Mouse (Mus musculus) intestine, embryonic 16.5 days (tissue): Measurements from ENCODE around the gene Slc41a2. TPM values are rescaled to one million over a fixed set of nuclear protein-coding genes. Genes with fewer than 3 reads are reported as not detected.

Experiments
- ATAC-seq: fragments of 200-750 bp; cut with Nextera tagmentation; 2 replicates; pipeline ENCODE4 v1.8.0; 2017; ENCODE audit warnings: moderate TSS enrichment, moderate library complexity
- H3K27ac ChIP-seq: fragments of 300-500 bp; sonication (generic); 2 replicates; pipeline ENCODE4 v1.5.1; 2014; ENCODE audit warnings: mild to moderate bottlenecking, low read length
- H3K27me3 ChIP-seq: fragments of 300-500 bp; sonication (generic); replicated peaks from 2 replicates; pipeline ENCODE4 v1.6.1; 2014; ENCODE audit warnings: low read length, control low read depth, mixed read lengths; ENCODE audit not compliant: control insufficient read depth, insufficient read depth
- H3K36me3 ChIP-seq: fragments of 300-500 bp; sonication (generic); 2 replicates; pipeline ENCODE4 v1.6.1; 2014; ENCODE audit warnings: low read length, control low read depth; ENCODE audit not compliant: control insufficient read depth, insufficient read depth
- H3K4me1 ChIP-seq: fragments of 300-500 bp; sonication (generic); 2 replicates; pipeline ENCODE4 v1.6.1; 2014; ENCODE audit warnings: low read length, control low read depth, mixed read lengths; ENCODE audit not compliant: control insufficient read depth, insufficient read depth
- H3K4me2 ChIP-seq: fragments of 300-500 bp; sonication (generic); 2 replicates; pipeline ENCODE4 v1.6.1; 2014; ENCODE audit warnings: low read depth, low read length, control low read depth
- H3K4me3 ChIP-seq: fragments of 300-500 bp; sonication (generic); 2 replicates; pipeline ENCODE4 v1.5.1; 2014; ENCODE audit warnings: mild to moderate bottlenecking, low read length
- H3K9ac ChIP-seq: fragments of 300-500 bp; sonication (generic); 2 replicates; pipeline ENCODE4 v1.6.1; 2014; ENCODE audit warnings: low read depth, low read length
- H3K9me3 ChIP-seq: fragments of 300-500 bp; sonication (generic); 2 replicates; pipeline ENCODE4 v1.6.1; 2016; ENCODE audit warnings: low read length, control low read depth; ENCODE audit not compliant: control insufficient read depth
- WGBS: fragments of 180-500 bp; shearing (Covaris S2); extraction: QIAGEN DNeasy Blood & Tissue Kit; methylation state at CpG from one replicate; pipeline ENCODE4 v1.1.7; 2014; 5-methylcytosine and 5-hydroxymethylcytosine counted together
- polyA plus RNA-seq: library from polyadenylated mRNA; unstranded; fragments of >200 nt; fragmentation: Nextera tagmentation; extraction: Ambion mirVana; gene quantifications from 2 replicates; pipeline ENCODE4 v1.2.1, GENCODE M21; 2015

The Slc41a2 gene
- polyA plus RNA-seq, 1 experiment from 2014 or later = 0.71 TPM

DNA sequence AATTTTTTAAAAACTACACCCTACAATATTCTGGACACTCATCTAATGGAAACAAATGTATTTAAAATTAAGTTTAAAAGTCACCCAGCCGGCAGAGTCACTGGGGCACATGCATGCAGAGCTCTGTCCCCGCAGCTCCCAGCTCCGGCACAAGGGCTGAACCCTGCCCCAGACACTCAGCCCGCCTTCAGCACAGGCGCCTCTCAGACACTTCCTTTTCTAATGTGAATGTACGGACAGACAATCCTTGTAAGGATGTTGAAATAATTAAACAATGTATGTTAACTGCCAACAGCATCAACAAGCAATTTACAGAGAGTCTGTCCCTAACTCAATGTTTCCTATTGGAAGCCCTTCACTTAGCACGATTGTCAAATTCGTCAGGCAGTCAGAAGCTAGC lies 73.0 kb downstream of the Slc41a2 start:
- 48% methylated on average over 8 of the region's 8 CpGs for WGBS
- no peaks in the 10 kb centered on the region for H3K9me3 ChIP-seq
- no peak overlapping the region for H3K4me2 ChIP-seq
- no peaks in the 10 kb centered on the region for H3K4me1 ChIP-seq
- H3K27me3 ChIP-seq = 0 out of 2 replicates have a peak, but pooled peaks cover 2% of the 10 kb centered on the region
- H3K36me3 ChIP-seq = no peaks in the 10 kb centered on the region
- no peak overlapping the region for H3K4me3 ChIP-seq
- no peak for ATAC-seq
- no peak overlapping the region for H3K27ac ChIP-seq
- H3K9ac ChIP-seq = no peak overlapping the region

DNA sequence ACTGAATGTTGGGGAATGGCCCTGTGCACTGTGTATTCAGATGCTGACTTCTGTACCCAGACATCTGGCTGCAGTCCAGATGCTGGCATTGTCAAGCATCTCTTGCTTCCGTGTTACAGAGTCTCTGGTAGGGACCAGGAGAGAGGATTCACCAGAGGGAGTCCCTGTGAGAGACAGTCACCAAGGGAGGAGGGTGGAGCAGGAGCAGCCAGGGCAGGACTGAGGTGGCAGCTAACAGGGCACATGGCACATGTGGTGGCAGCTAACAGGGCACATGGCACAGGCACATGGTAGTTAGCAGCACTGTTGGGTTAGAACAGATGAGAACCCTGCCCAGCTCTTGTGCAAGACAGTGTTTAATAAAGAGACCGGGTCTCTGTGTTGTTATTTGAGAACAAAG lies 73.6 kb downstream of the Slc41a2 start:
- H3K4me3 ChIP-seq = no peak overlapping the region
- H3K27me3 ChIP-seq = 0 out of 2 replicates have a peak, but pooled peaks cover 2% of the 10 kb centered on the region
- H3K27ac ChIP-seq = no peak overlapping the region
- no peak overlapping the region for H3K9ac ChIP-seq
- H3K9me3 ChIP-seq = no peaks in the 10 kb centered on the region
- 49% methylated on average over 2 of the region's 2 CpGs for WGBS
- H3K36me3 ChIP-seq = no peaks in the 10 kb centered on the region
- H3K4me1 ChIP-seq = no peaks in the 10 kb centered on the region
- H3K4me2 ChIP-seq = no peak overlapping the region
- ATAC-seq = no peak

DNA sequence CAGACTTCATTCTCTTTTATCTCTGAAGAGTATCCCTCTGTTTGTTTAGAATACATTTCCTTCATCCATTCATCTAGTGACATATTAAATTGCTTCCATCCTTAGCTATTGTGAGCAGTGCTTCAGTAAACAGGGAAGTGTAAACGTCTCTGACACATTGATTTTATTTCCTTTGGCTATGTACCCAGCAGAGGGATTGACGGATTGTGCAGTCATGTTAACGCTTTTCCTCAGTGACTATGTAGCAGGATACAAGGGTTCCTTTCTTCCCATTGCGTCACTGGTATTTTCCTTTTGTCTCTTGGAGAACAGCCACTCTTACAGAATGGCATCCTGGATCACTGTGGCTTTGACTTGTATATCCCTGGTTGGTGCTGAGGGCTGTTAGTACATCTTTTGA lies 76.4 kb downstream of the Slc41a2 start:
- Histone ChIP-seq H3K27ac (no peak overlapping the region), H3K4me1 (no peaks in the 10 kb centered on the region), H3K4me3 (no peak overlapping the region), H3K9me3 (no peaks in the 10 kb centered on the region), H3K9ac (no peak overlapping the region), H3K36me3 (no peaks in the 10 kb centered on the region), H3K4me2 (no peak overlapping the region), H3K27me3 (0 out of 2 replicates have a peak, but pooled peaks cover under 1% of the 10 kb centered on the region)
- no peak for ATAC-seq
- 41% methylated on average over 4 of the region's 4 CpGs for WGBS

GRCm38 (mm10) chr10:83251377-83251776 lies 86.3 kb downstream of the Slc41a2 start:
- WGBS = 61% methylated on average over 8 of the region's 8 CpGs
- no peak overlapping the region for H3K27ac ChIP-seq
- no peak overlapping the region for H3K4me3 ChIP-seq
- no peak for ATAC-seq
- H3K36me3 ChIP-seq = no peaks in the 10 kb centered on the region
- no peak overlapping the region for H3K4me2 ChIP-seq
- no peak overlapping the region for H3K9ac ChIP-seq
- no peaks in the 10 kb centered on the region for H3K4me1 ChIP-seq
- H3K9me3 ChIP-seq = no peaks in the 10 kb centered on the region
- 0 out of 2 replicates have a peak, but pooled peaks cover 2% of the 10 kb centered on the region for H3K27me3 ChIP-seq

DNA sequence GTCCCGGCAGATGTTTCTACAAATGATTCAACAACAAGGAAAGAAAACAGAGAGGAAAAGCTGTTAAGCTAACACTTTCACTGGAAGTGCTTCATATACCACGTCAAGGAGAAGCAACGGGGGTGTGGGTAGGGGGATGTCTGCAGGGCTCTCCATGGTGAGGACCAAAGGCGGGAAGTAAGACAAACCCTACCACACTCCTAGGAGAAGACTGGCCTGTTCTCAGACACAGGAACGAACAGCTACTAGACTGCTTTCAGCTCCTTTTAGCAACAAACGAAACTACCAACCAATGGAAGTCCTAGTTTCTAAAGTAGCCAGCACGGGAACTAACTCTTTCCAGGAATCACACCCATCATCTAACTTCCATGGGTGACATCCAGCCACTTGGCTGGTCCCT lies 89.6 kb downstream of the Slc41a2 start:
- H3K36me3 ChIP-seq = no peaks in the 10 kb centered on the region
- no peak overlapping the region for H3K4me2 ChIP-seq
- no peaks in the 10 kb centered on the region for H3K4me1 ChIP-seq
- ATAC-seq = no peak
- no peak overlapping the region for H3K4me3 ChIP-seq
- no peaks in the 10 kb centered on the region for H3K9me3 ChIP-seq
- H3K27me3 ChIP-seq = 0 out of 2 replicates have a peak, but pooled peaks cover 2% of the 10 kb centered on the region
- no peak overlapping the region for H3K9ac ChIP-seq
- no peak overlapping the region for H3K27ac ChIP-seq
- 65% methylated on average over 7 of the region's 7 CpGs for WGBS

- Histone ChIP-seq H3K36me3 (no peaks in the 10 kb centered on the region), H3K9me3 (no peaks in the 10 kb centered on the region), H3K9ac (no peak overlapping the region), H3K4me1 (no peaks in the 10 kb centered on the region), H3K4me2 (no peak overlapping the region), H3K27me3 (0 out of 2 replicates have a peak, but pooled peaks cover 2% of the 10 kb centered on the region), H3K4me3 (no peak overlapping the region), H3K27ac (no peak overlapping the region)
- WGBS = 74% methylated on average over 7 of the region's 7 CpGs
- no peak for ATAC-seq
These were observed 92.0 kb downstream of the Slc41a2 start for GRCm38 (mm10) chr10:83245720-83246119.

GRCm38 (mm10) chr10:83244131-83244530 lies 93.6 kb downstream of the Slc41a2 start:
- 36% methylated on average over 6 of the region's 6 CpGs for WGBS

DNA sequence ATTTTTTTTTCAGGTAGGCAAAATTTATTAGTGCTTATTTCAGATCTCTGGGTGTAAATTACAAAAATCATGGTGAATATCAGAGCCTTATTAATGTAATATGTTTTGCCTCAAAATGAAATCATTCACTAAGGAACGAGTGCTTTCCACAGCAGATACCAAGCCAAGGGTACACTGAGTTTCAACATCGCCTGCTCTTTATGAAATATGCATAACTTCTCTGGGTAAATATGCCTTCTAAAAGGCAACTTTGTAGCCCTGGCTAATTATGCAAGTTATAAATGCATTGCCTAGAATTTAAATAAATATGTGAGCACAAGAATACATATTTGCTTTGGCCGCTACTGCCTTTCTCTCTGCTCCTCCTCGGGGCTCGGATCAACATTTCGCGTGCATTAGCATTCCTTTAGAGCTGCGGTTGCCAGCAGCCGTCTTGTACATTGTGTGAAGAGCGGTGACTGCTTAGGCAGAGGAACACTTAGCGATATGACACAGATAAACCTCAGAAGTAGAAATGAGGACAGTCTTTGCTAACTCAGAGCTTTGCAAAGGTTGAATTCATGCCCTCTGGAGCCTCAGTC lies 95.5 kb downstream of the Slc41a2 start:
- H3K9me3 ChIP-seq = no peaks in the 10 kb centered on the region
- no peak overlapping the region for H3K9ac ChIP-seq
- no peaks in the 10 kb centered on the region for H3K36me3 ChIP-seq
- H3K4me2 ChIP-seq = no peak overlapping the region
- no peak for ATAC-seq
- WGBS = 39% methylated on average over 11 of the region's 11 CpGs
- H3K27me3 ChIP-seq = no peaks in the 10 kb centered on the region
- no peak overlapping the region for H3K4me3 ChIP-seq
- H3K4me1 ChIP-seq = no peaks in the 10 kb centered on the region
- no peak overlapping the region for H3K27ac ChIP-seq

More at GRCm38 (mm10) chr10:83244131-83244530, 93.6 kb downstream of the Slc41a2 start:
- Histone ChIP-seq H3K27me3 (no peaks in the 10 kb centered on the region), H3K9me3 (no peaks in the 10 kb centered on the region), H3K9ac (no peak overlapping the region), H3K27ac (no peak overlapping the region), H3K36me3 (no peaks in the 10 kb centered on the region), H3K4me3 (no peak overlapping the region), H3K4me2 (no peak overlapping the region), H3K4me1 (no peaks in the 10 kb centered on the region)
- peak; percentile 80 for ATAC-seq

DNA sequence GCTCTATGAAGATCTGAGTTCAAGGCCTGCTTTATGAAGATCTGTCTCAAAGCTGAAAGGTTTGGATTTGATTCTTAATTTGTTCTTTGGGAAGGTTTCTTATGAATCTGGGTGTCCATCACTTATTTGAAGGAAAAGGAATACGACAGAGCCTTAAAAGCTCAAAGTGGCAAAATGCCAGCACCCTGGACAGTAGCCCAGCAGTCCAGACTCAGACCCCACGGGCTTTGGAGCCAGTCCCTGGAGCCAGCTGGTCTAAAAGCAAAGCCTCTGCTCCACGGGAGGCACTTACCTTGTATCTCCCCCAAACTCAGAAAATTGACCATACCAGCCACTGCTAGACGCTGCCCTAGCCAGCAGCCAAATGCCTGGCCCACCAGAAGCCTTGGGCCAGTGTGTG lies 103.3 kb downstream of the Slc41a2 start:
- no peak for ATAC-seq
- Histone ChIP-seq H3K4me2 (no peak overlapping the region), H3K9me3 (no peaks in the 10 kb centered on the region), H3K4me3 (no peak overlapping the region), H3K27me3 (no peaks in the 10 kb centered on the region), H3K36me3 (no peaks in the 10 kb centered on the region), H3K9ac (no peak overlapping the region), H3K4me1 (no peaks in the 10 kb centered on the region), H3K27ac (no peak overlapping the region)
- WGBS = 40% methylated on average over 4 of the region's 4 CpGs

DNA sequence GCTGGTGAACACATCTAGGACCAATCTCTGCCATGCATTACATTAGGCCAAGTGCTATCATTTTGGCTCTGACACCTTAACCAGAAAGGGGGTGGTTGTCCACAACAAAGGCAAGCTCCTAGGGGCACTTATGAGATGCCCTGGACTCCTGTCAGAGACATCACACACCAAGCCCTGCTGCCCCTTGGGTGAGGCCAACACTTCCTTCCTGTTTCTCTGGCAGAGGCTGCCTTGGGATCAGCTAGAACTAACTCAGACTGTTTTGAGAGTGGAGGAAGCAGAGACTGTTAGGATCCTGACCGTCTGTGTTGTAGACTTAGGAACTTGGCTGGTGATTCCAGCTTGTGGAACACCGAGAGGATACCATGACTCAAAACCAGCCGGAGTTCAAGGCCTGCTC lies 103.7 kb downstream of the Slc41a2 start:
- ATAC-seq = no peak
- no peaks in the 10 kb centered on the region for H3K27me3 ChIP-seq
- H3K4me1 ChIP-seq = no peaks in the 10 kb centered on the region
- no peak overlapping the region for H3K4me2 ChIP-seq
- 73% methylated on average over 3 of the region's 3 CpGs for WGBS
- no peak overlapping the region for H3K4me3 ChIP-seq
- H3K9ac ChIP-seq = no peak overlapping the region
- H3K9me3 ChIP-seq = no peaks in the 10 kb centered on the region
- no peak overlapping the region for H3K27ac ChIP-seq
- H3K36me3 ChIP-seq = no peaks in the 10 kb centered on the region
